Mouse (Mus musculus) heart, adult 2 months (tissue): ENCODE results near the gene Bmp2k.

Source experiments
- CTCF ChIP-seq: fragments of 200-600 bp; IDR thresholded peaks from 2 replicates; pipeline ENCODE4 v1.8.1; 2022; ENCODE audit warnings: antibody characterized with exemption, mild to moderate bottlenecking, moderate library complexity
- EP300 ChIP-seq: fragments of 200-500 bp; IDR thresholded peaks from 2 replicates; pipeline ENCODE4 v1.6.1; 2011; ENCODE audit warnings: low read depth, low read length, control low read depth; ENCODE audit not compliant: insufficient read depth
- POLR2A ChIP-seq: fragments of 200-500 bp; IDR thresholded peaks from 2 replicates; pipeline ENCODE4 v1.6.1; 2011; ENCODE audit warnings: mild to moderate bottlenecking, low read depth, low read length, control low read depth; ENCODE audit not compliant: insufficient read depth

GRCm38 (mm10) chr5:96992651-96993050, 4.8 kb upstream of the Bmp2k start:
- TF ChIP-seq POLR2A, result no peak
- TF ChIP-seq CTCF, result no peak
- TF ChIP-seq EP300, result no peak
